In genomic region chr5:106676784-106677183, GRCm38 (mm10) we compare ENCODE assay signal across 18 mouse cellular contexts. TPM values are rescaled to one million over a fixed set of nuclear protein-coding genes. Genes with fewer than 3 reads are reported as not detected.
DNase-seq lines count a peak whose midpoint lies in the region; ATAC-seq and TF ChIP-seq lines count a peak whose summit lies in the region.
"Had no signal": no experiment of that assay in that cellular context is flagged by ENCODE, and none has a peak within 500 bp of the region (broad histone marks: within the 10 kb centered on the region; RNA-seq: fewer than 3 reads in every experiment).

No protein-coding gene starts in this region.

- no peak overlapping the region for H3K4me2 ChIP-seq in liver, postnatal 0 days (ENCODE audit: low read depth, low read length)
- H3K4me2 ChIP-seq in hindbrain, embryonic 16.5 days (ENCODE audit: low read length): no peak overlapping the region
- H3K4me2 ChIP-seq: midbrain, embryonic 15.5 days; neural tube, embryonic 12.5 days had no signal

- TF ChIP-seq CTCF in liver, postnatal 0 days (IDR thresholded peaks at IDR 0.05; ENCODE audit: low read depth): no peak

- peak; percentile 68 for DNase-seq in CD4-positive, CD25-positive, alpha-beta regulatory T cell, adult 2 months (ENCODE audit: low read depth, low spot score)
- DNase-seq in T-cell, adult 2 months (ENCODE audit: low spot score): peak; percentile 77
- peak; percentile 86 for DNase-seq in thymus, postnatal 0 days (ENCODE audit: low spot score)
- no peak for DNase-seq in cerebellum, adult 11-12 months
- no peak for DNase-seq in lung, postnatal 4 days
- DNase-seq in liver, postnatal 0 days: no peak
- DNase-seq: adrenal gland, postnatal 36 days; cerebellum, adult 9-10 months; gastrocnemius, postnatal 10 days; heart, postnatal 14 days; kidney, adult 8-10 months; kidney, postnatal 36 days; right cerebral cortex, postnatal 25 days had no signal

- no peak for ATAC-seq in liver, postnatal 0 days
- ATAC-seq in hindbrain, embryonic 16.5 days: no peak
- ATAC-seq: hindbrain, postnatal 0 days; midbrain, embryonic 15.5 days had no signal

- WGBS in liver, postnatal 0 days (ENCODE audit: insufficient replicate concordance): 68% methylated on average over 9 of the region's 9 CpGs
- 91% methylated on average over 9 of the region's 9 CpGs for WGBS in hindbrain, embryonic 16.5 days

- H3K9me3 ChIP-seq in megakaryocyte, embryonic 14.5 days: no peaks in the 10 kb centered on the region
- no peaks in the 10 kb centered on the region for H3K9me3 ChIP-seq in liver, postnatal 0 days (ENCODE audit: low read length)
- H3K9me3 ChIP-seq in hindbrain, embryonic 16.5 days (ENCODE audit: control insufficient read depth, low read length): no peaks in the 10 kb centered on the region
- H3K9me3 ChIP-seq: midbrain, embryonic 15.5 days; neural tube, embryonic 12.5 days had no signal

- peak overlapping the region; percentile 59 for H3K4me3 ChIP-seq in megakaryocyte, embryonic 14.5 days (replicated peaks)
- H3K4me3 ChIP-seq in liver, postnatal 0 days (ENCODE audit: low read depth, low read length): no peak overlapping the region
- H3K4me3 ChIP-seq in hindbrain, embryonic 16.5 days (ENCODE audit: low read length): no peak overlapping the region
- H3K4me3 ChIP-seq: midbrain, embryonic 15.5 days; neural tube, embryonic 12.5 days had no signal

- TF ChIP-seq EP300 in liver, postnatal 0 days (IDR thresholded peaks at IDR 0.05; ENCODE audit: low read depth): no peak

- no peak overlapping the region for H3K9ac ChIP-seq in liver, postnatal 0 days (replicated peaks)
- H3K9ac ChIP-seq in hindbrain, embryonic 16.5 days (ENCODE audit: low read depth, low read length): no peak overlapping the region
- H3K9ac ChIP-seq: midbrain, embryonic 15.5 days; neural tube, embryonic 12.5 days had no signal

- H3K4me1 ChIP-seq in megakaryocyte, embryonic 14.5 days: peaks cover 82% of the 10 kb centered on the region
- peaks cover 3% of the 10 kb centered on the region; the same call in 1 of the 2 replicates for H3K4me1 ChIP-seq in liver, postnatal 0 days (ENCODE audit: insufficient read depth)
- no peaks in the 10 kb centered on the region for H3K4me1 ChIP-seq in hindbrain, embryonic 16.5 days (ENCODE audit: control insufficient read depth, insufficient read depth, low read depth, low read length)
- H3K4me1 ChIP-seq: midbrain, embryonic 15.5 days; neural tube, embryonic 12.5 days had no signal

- H3K27ac ChIP-seq in liver, postnatal 0 days (ENCODE audit: low read depth): no peak overlapping the region
- H3K27ac ChIP-seq in hindbrain, embryonic 16.5 days (ENCODE audit: low read depth, low read length): no peak overlapping the region
- H3K27ac ChIP-seq: hindbrain, postnatal 0 days; midbrain, embryonic 15.5 days; neural tube, embryonic 12.5 days had no signal

- H3K36me3 ChIP-seq in megakaryocyte, embryonic 14.5 days (replicated peaks; ENCODE audit: low read length): peaks cover 23% of the 10 kb centered on the region
- H3K36me3 ChIP-seq in liver, postnatal 0 days (replicated peaks; ENCODE audit: insufficient read depth, low read length): no peaks in the 10 kb centered on the region
- H3K36me3 ChIP-seq in hindbrain, embryonic 16.5 days (ENCODE audit: control insufficient read depth, insufficient read depth, low read length): no peaks in the 10 kb centered on the region
- H3K36me3 ChIP-seq: midbrain, embryonic 15.5 days; neural tube, embryonic 12.5 days had no signal

- H3K27me3 ChIP-seq in megakaryocyte, embryonic 14.5 days (replicated peaks): no peaks in the 10 kb centered on the region
- H3K27me3 ChIP-seq in liver, postnatal 0 days (ENCODE audit: insufficient read depth, low read length): no peaks in the 10 kb centered on the region
- H3K27me3 ChIP-seq in hindbrain, embryonic 16.5 days (replicated peaks; ENCODE audit: control insufficient read depth, insufficient read depth, low read length): no peaks in the 10 kb centered on the region
- H3K27me3 ChIP-seq: midbrain, embryonic 15.5 days; neural tube, embryonic 12.5 days had no signal

RNA-seq across cellular contexts. Expression of gene Zfp644, which starts 20.3 kb away (rescaled TPM):
- polyA plus RNA-seq in megakaryocyte, embryonic 14.5 days (2012; ENCODE audit: insufficient read depth, low replicate concordance): 14.7 and 17.4 TPM in 2 replicates
- 77.0 and 84.4 TPM in 2 replicates for polyA plus RNA-seq in thymus, postnatal 0 days (2015; fragmentation: Nextera tagmentation; extraction: Ambion mirVana)
- polyA plus RNA-seq in liver, postnatal 0 days (2015; fragmentation: Nextera tagmentation; extraction: Ambion mirVana): 15.7 and 19.8 TPM in 2 replicates
- polyA plus RNA-seq in hindbrain, embryonic 16.5 days (2015; fragmentation: Nextera tagmentation; extraction: Ambion mirVana): 54.5 and 55.5 TPM in 2 replicates

Comparison
In these comparisons a context has a peak if more than half of its experiments do, and no peak if none do; other contexts are left out.
1. DNase-seq: peak in CD4-positive, CD25-positive, alpha-beta regulatory T cell, adult 2 months (single experiment), T-cell, adult 2 months (single experiment) and thymus, postnatal 0 days (single experiment); none in cerebellum, adult 11-12 months (single experiment), lung, postnatal 4 days (0 of 2) and liver, postnatal 0 days (single experiment).